Mouse (Mus musculus): ENCODE results near the gene Cacng8. TPM values are rescaled to one million over a fixed set of nuclear protein-coding genes. Genes with fewer than 3 reads are reported as not detected.
"Not testable (repeated sequence)": the region's sequence is repeated elsewhere in the genome, so short reads cannot be mapped to it uniquely, and the experiment has no call there.

Gene Cacng8
- polyA plus RNA-seq, 1 experiment from 2014 or later = 0.73 TPM

GRCm38 (mm10) chr7:3386036-3386730, 4.3 kb upstream of the Cacng8 start:
- no peak for DNase-seq (ENCODE audit: low spot score)

GRCm38 (mm10) chr7:3387761-3388160, 2.7 kb upstream of the Cacng8 start:
- no peak for DNase-seq (ENCODE audit: low spot score)

GRCm38 (mm10) chr7:3388885-3389284, 1.6 kb upstream of the Cacng8 start:
- DNase-seq (ENCODE audit: low spot score) = no peak

- no peak for DNase-seq (ENCODE audit: low spot score)
Measured at GRCm38 (mm10) chr7:3389444-3390412, 755 bp upstream of the Cacng8 start.

GRCm38 (mm10) chr7:3391081-3391451, 583 bp downstream of the Cacng8 start:
- no peak for DNase-seq (ENCODE audit: low spot score)

- DNase-seq (ENCODE audit: low spot score) = no peak
Measured at GRCm38 (mm10) chr7:3391809-3392208, 1.3 kb downstream of the Cacng8 start.

- DNase-seq (ENCODE audit: low spot score) = no peak
Measured at GRCm38 (mm10) chr7:3397355-3397754, 6.9 kb downstream of the Cacng8 start.

GRCm38 (mm10) chr7:3397797-3398196, 7.3 kb downstream of the Cacng8 start:
- DNase-seq (ENCODE audit: low spot score) = no peak

GRCm38 (mm10) chr7:3398363-3398762, 7.9 kb downstream of the Cacng8 start:
- not testable (repeated sequence) for DNase-seq (ENCODE audit: low spot score)

- no peak for DNase-seq (ENCODE audit: low spot score)
Measured at GRCm38 (mm10) chr7:3399937-3400336, 9.5 kb downstream of the Cacng8 start.

- DNase-seq (ENCODE audit: low spot score) = no peak
Measured at GRCm38 (mm10) chr7:3409729-3410520, 19.4 kb downstream of the Cacng8 start.

GRCm38 (mm10) chr7:3411160-3411941, 20.9 kb downstream of the Cacng8 start:
- DNase-seq (ENCODE audit: low spot score) = no peak

- no peak for DNase-seq (ENCODE audit: low spot score)
Measured at GRCm38 (mm10) chr7:3412036-3412435, 21.6 kb downstream of the Cacng8 start.

- DNase-seq (ENCODE audit: low spot score) = no peak
Measured at GRCm38 (mm10) chr7:3414888-3415287, 24.4 kb downstream of the Cacng8 start.

GRCm38 (mm10) chr7:3415378-3415777, 24.9 kb downstream of the Cacng8 start:
- no peak for DNase-seq (ENCODE audit: low spot score)

- no peak for DNase-seq (ENCODE audit: low spot score)
Measured at GRCm38 (mm10) chr7:3419941-3420340, 29.5 kb downstream of the Cacng8 start.

GRCm38 (mm10) chr7:3420466-3420865, 30.0 kb downstream of the Cacng8 start:
- DNase-seq (ENCODE audit: low spot score) = no peak

- DNase-seq (ENCODE audit: low spot score) = no peak
Measured at GRCm38 (mm10) chr7:3421297-3421696, 30.8 kb downstream of the Cacng8 start.

- DNase-seq (ENCODE audit: low spot score) = no peak
Measured at GRCm38 (mm10) chr7:3422051-3422450, 31.6 kb downstream of the Cacng8 start.

- DNase-seq (ENCODE audit: low spot score) = no peak
Measured at GRCm38 (mm10) chr7:3423430-3423829, 32.9 kb downstream of the Cacng8 start.

- DNase-seq (ENCODE audit: low spot score) = no peak
Measured at GRCm38 (mm10) chr7:3423895-3424294, 33.4 kb downstream of the Cacng8 start, which contains the start of gene Cacng6. Gene Cacng6, plus strand, starts transcription at chr7:3424195.

Measured in thymus, postnatal 0 days (tissue).